Mouse (Mus musculus): ENCODE results near the gene Coq10b. TPM values are rescaled to one million over a fixed set of nuclear protein-coding genes. Genes with fewer than 3 reads are reported as not detected.

Coq10b gene
- total and polyA plus RNA-seq, 2 experiments from 2014 or later: 19.7 to 25.9 TPM

- peak overlapping the region; percentile 97 for H3K27ac ChIP-seq (ENCODE audit: low read depth, low read length)
- 9% methylated on average over 16 of the region's 16 CpGs for WGBS
- no peak for TF ChIP-seq CTCF (IDR thresholded peaks at IDR 0.05)
- H3K9me3 ChIP-seq (ENCODE audit: low read length): no peaks in the 10 kb centered on the region
- no peak for ATAC-seq (ENCODE audit: low FRiP score)
- H3K27me3 ChIP-seq (ENCODE audit: insufficient read depth, low read length): no peaks in the 10 kb centered on the region
- peak overlapping the region; percentile 94 for H3K4me3 ChIP-seq (ENCODE audit: low read depth, low read length)
- H3K36me3 ChIP-seq (ENCODE audit: insufficient read depth, low read length): peaks cover 14% of the 10 kb centered on the region
- peak overlapping the region; percentile 71 for H3K4me2 ChIP-seq (ENCODE audit: low read depth, low read length, poor library complexity, severe bottlenecking)
- no peak for DNase-seq (ENCODE audit: low spot score)
- peaks cover 4% of the 10 kb centered on the region for H3K4me1 ChIP-seq (ENCODE audit: insufficient read depth, low read length)
- peak overlapping the region; percentile 90 for H3K9ac ChIP-seq (replicated peaks; ENCODE audit: low read length, poor library complexity, severe bottlenecking)
These were observed 36.3 kb downstream of the Coq10b start for GRCm38 (mm10) chr1:55088611-55089497.

GRCm38 (mm10) chr1:55089498-55090064 is 37.0 kb downstream of the Coq10b start:
- WGBS: 90% methylated on average over 5 of the region's 5 CpGs
- Histone ChIP-seq H3K9me3 (ENCODE audit: low read length) (no peaks in the 10 kb centered on the region), H3K4me2 (ENCODE audit: low read depth, low read length, poor library complexity, severe bottlenecking) (peak overlapping the region; percentile 26; the same call in 1 of the 2 replicates), H3K36me3 (ENCODE audit: insufficient read depth, low read length) (peaks cover 8% of the 10 kb centered on the region; the same call in 1 of the 2 replicates), H3K4me1 (ENCODE audit: insufficient read depth, low read length) (peaks cover 4% of the 10 kb centered on the region), H3K27ac (ENCODE audit: low read depth, low read length) (no peak overlapping the region), H3K9ac (replicated peaks; ENCODE audit: low read length, poor library complexity, severe bottlenecking) (no peak overlapping the region), H3K4me3 (ENCODE audit: low read depth, low read length) (no peak overlapping the region), H3K27me3 (ENCODE audit: insufficient read depth, low read length) (no peaks in the 10 kb centered on the region)
- TF ChIP-seq CTCF (IDR thresholded peaks at IDR 0.05): no peak
- no peak for ATAC-seq (ENCODE audit: low FRiP score)
- no peak for DNase-seq (ENCODE audit: low spot score)

DNA sequence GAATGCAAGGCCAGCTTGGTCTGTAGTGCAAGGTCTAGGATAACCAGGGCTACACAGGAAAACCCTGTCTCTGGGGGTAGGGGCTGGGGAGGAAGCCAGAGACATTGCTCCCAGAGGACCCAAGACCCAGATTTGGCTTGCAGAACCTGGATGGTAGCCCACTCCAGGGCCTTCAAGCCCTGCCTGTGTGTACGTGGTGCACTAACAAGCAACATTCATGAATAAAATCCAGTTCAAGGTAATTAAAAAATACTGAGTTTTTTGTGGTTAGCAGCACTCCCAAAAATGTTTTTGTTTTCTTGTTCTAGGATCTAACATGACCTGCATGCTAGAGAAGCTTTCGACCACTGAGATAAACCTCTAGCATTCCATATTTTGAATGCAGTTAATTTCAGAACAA is 39.5 kb downstream of the Coq10b start:
- no peak for TF ChIP-seq CTCF (IDR thresholded peaks at IDR 0.05)

GRCm38 (mm10) chr1:55092469-55092868 is 39.9 kb downstream of the Coq10b start:
- H3K4me2 ChIP-seq (ENCODE audit: low read depth, low read length, poor library complexity, severe bottlenecking): no peak overlapping the region

More for the DNA sequence above, 39.5 kb downstream of the Coq10b start:
- Histone ChIP-seq H3K27me3 (ENCODE audit: insufficient read depth, low read length) (no peaks in the 10 kb centered on the region), H3K4me1 (ENCODE audit: insufficient read depth, low read length) (peaks cover 4% of the 10 kb centered on the region; the same call in 1 of the 2 replicates), H3K9ac (replicated peaks; ENCODE audit: low read length, poor library complexity, severe bottlenecking) (no peak overlapping the region), H3K4me2 (ENCODE audit: low read depth, low read length, poor library complexity, severe bottlenecking) (no peak overlapping the region), H3K9me3 (ENCODE audit: low read length) (no peaks in the 10 kb centered on the region), H3K4me3 (ENCODE audit: low read depth, low read length) (no peak overlapping the region), H3K36me3 (ENCODE audit: insufficient read depth, low read length) (peaks cover 8% of the 10 kb centered on the region; the same call in 1 of the 2 replicates), H3K27ac (ENCODE audit: low read depth, low read length) (no peak overlapping the region)
- no peak for DNase-seq (ENCODE audit: low spot score)
- ATAC-seq (ENCODE audit: low FRiP score): no peak
- 90% methylated on average over 2 of the region's 2 CpGs for WGBS

GRCm38 (mm10) chr1:55106919-55107585 is 54.5 kb downstream of the Coq10b start:
- H3K4me2 ChIP-seq (ENCODE audit: low read depth, low read length, poor library complexity, severe bottlenecking): no peak overlapping the region
- no peak for ATAC-seq (ENCODE audit: low FRiP score)
- no peak for DNase-seq (ENCODE audit: low spot score)
- H3K27me3 ChIP-seq (ENCODE audit: insufficient read depth, low read length): no peaks in the 10 kb centered on the region
- no peak overlapping the region for H3K27ac ChIP-seq (ENCODE audit: low read depth, low read length)
- no peak overlapping the region for H3K9ac ChIP-seq (replicated peaks; ENCODE audit: low read length, poor library complexity, severe bottlenecking)
- 91% methylated on average over 9 of the region's 9 CpGs for WGBS
- no peak overlapping the region for H3K4me3 ChIP-seq (ENCODE audit: low read depth, low read length)
- H3K36me3 ChIP-seq (ENCODE audit: insufficient read depth, low read length): peaks cover 3% of the 10 kb centered on the region; the same call in 1 of the 2 replicates
- no peaks in the 10 kb centered on the region for H3K9me3 ChIP-seq (ENCODE audit: low read length)
- TF ChIP-seq CTCF (IDR thresholded peaks at IDR 0.05): no peak
- H3K4me1 ChIP-seq (ENCODE audit: insufficient read depth, low read length): no peaks in the 10 kb centered on the region

More at GRCm38 (mm10) chr1:55092469-55092868, 39.9 kb downstream of the Coq10b start:
- Histone ChIP-seq H3K36me3 (ENCODE audit: insufficient read depth, low read length) (peaks cover 8% of the 10 kb centered on the region; the same call in 1 of the 2 replicates), H3K4me3 (ENCODE audit: low read depth, low read length) (no peak overlapping the region), H3K27me3 (ENCODE audit: insufficient read depth, low read length) (no peaks in the 10 kb centered on the region), H3K4me1 (ENCODE audit: insufficient read depth, low read length) (peaks cover 4% of the 10 kb centered on the region; the same call in 1 of the 2 replicates), H3K9ac (replicated peaks; ENCODE audit: low read length, poor library complexity, severe bottlenecking) (no peak overlapping the region), H3K27ac (ENCODE audit: low read depth, low read length) (no peak overlapping the region), H3K9me3 (ENCODE audit: low read length) (no peaks in the 10 kb centered on the region)
- no peak for ATAC-seq (ENCODE audit: low FRiP score)
- DNase-seq (ENCODE audit: low spot score): no peak
- no peak for TF ChIP-seq CTCF (IDR thresholded peaks at IDR 0.05)
- 77% methylated on average over 1 of the region's 1 CpGs for WGBS

All from midbrain, postnatal 0 days (tissue).